Mouse (Mus musculus): ENCODE data around the gene Apbb2.

- TF ChIP-seq CTCF (IDR thresholded peaks at IDR 0.05; ENCODE audit: borderline replicate concordance, insufficient read depth, low read length): no peak
- TF ChIP-seq POLR2A (IDR thresholded peaks at IDR 0.05; ENCODE audit: low read depth, low read length): no peak
Observed at GRCm38 (mm10) chr5:66517503-66517902, 101.1 kb downstream of the Apbb2 start.

Measured in embryonic fibroblast, embryonic 13.5 days (primary cell).